Mouse (Mus musculus) frontal cortex, postnatal 10 days (tissue): ENCODE measurements around the gene Stip1.
"Not testable (repeated sequence)": the region's sequence is repeated elsewhere in the genome, so short reads cannot be mapped to it uniquely, and the experiment has no call there.

Experiments used
- DNase-seq, 2 experiments: peaks; one replicate each; pipeline ENCODE4 v3.0.0; 2022; ENCODE audit warnings: low spot score in 2 of 2, mixed read lengths in 1 of 2

Stip1 gene

GRCm38 (mm10) chr19:7039841-7040636, at the start of gene Stip1:
TSS of gene Stip1 (minus strand) at chr19:7039967.
- DNase-seq = peak; percentile 99 to 100

GRCm38 (mm10) chr19:7089050-7089449, 49.3 kb upstream of the Stip1 start:
- no peak for DNase-seq

GRCm38 (mm10) chr19:7088558-7088957, 48.8 kb upstream of the Stip1 start:
- no peak for DNase-seq

- no peak for DNase-seq
These were observed 45.0 kb upstream of the Stip1 start for GRCm38 (mm10) chr19:7084734-7085133.

GRCm38 (mm10) chr19:7083035-7083794, 43.4 kb upstream of the Stip1 start:
- no peak for DNase-seq

GRCm38 (mm10) chr19:7081516-7082266, 41.9 kb upstream of the Stip1 start:
- no peak for DNase-seq

- no peak for DNase-seq
These were observed 38.5 kb upstream of the Stip1 start for GRCm38 (mm10) chr19:7078271-7078670.

- DNase-seq = no peak
These were observed 37.9 kb upstream of the Stip1 start for GRCm38 (mm10) chr19:7077666-7078065.

GRCm38 (mm10) chr19:7075336-7075735, 35.6 kb upstream of the Stip1 start:
- DNase-seq = not testable (repeated sequence)

- no peak for DNase-seq
These were observed 34.4 kb upstream of the Stip1 start for GRCm38 (mm10) chr19:7073997-7074781.

GRCm38 (mm10) chr19:7072221-7072620, 32.5 kb upstream of the Stip1 start:
- no peak for DNase-seq

- no peak for DNase-seq
These were observed 31.0 kb upstream of the Stip1 start for GRCm38 (mm10) chr19:7070775-7071174.

- DNase-seq = no peak
These were observed 30.3 kb upstream of the Stip1 start for GRCm38 (mm10) chr19:7069781-7070763.

GRCm38 (mm10) chr19:7068661-7069531, 29.1 kb upstream of the Stip1 start:
- peak in 1 of 2 experiments; percentile 27 for DNase-seq

GRCm38 (mm10) chr19:7068136-7068535, 28.4 kb upstream of the Stip1 start:
- DNase-seq = peak in 1 of 2 experiments; percentile 76

- no peak for DNase-seq
These were observed 27.7 kb upstream of the Stip1 start for GRCm38 (mm10) chr19:7067344-7068050.

GRCm38 (mm10) chr19:7066828-7067342, 27.1 kb upstream of the Stip1 start:
- no peak for DNase-seq
